Mouse (Mus musculus): ENCODE data around the gene Tnrc6c. TPM values are rescaled to one million over a fixed set of nuclear protein-coding genes. Genes with fewer than 3 reads are reported as not detected.

The Tnrc6c gene
- polyA plus RNA-seq, 1 experiment from 2014 or later: 16.1 TPM

- no peak overlapping the region for H3K27ac ChIP-seq (replicated peaks; ENCODE audit: low read depth, low read length)
- WGBS: 31% methylated on average over 2 of the region's 2 CpGs
- H3K9me3 ChIP-seq (ENCODE audit: control insufficient read depth, low read length): no peaks in the 10 kb centered on the region
- H3K4me3 ChIP-seq (ENCODE audit: low read depth, low read length): no peak overlapping the region
- no peaks in the 10 kb centered on the region for H3K36me3 ChIP-seq (ENCODE audit: control insufficient read depth, insufficient read depth, low read length)
- ATAC-seq (ENCODE audit: insufficient number of reproducible peaks, low FRiP score, low TSS enrichment, low read depth) (no peak), DNase-seq (ENCODE audit: low spot score) (no peak)
- H3K4me1 ChIP-seq (ENCODE audit: control insufficient read depth, insufficient read depth, low read length): peaks cover 3% of the 10 kb centered on the region; the same call in 1 of the 2 replicates
- no peaks in the 10 kb centered on the region for H3K27me3 ChIP-seq (ENCODE audit: control insufficient read depth, insufficient read depth, low read length)
- H3K4me2 ChIP-seq (ENCODE audit: low read depth, severe bottlenecking): no peak overlapping the region
- no peak overlapping the region for H3K9ac ChIP-seq (ENCODE audit: low read length)
These were observed 144.1 kb downstream of the Tnrc6c start for GRCm38 (mm10) chr11:117798160-117798541.

GRCm38 (mm10) chr11:117799174-117799573, 145.1 kb downstream of the Tnrc6c start:
- ATAC-seq (ENCODE audit: insufficient number of reproducible peaks, low FRiP score, low TSS enrichment, low read depth) (no peak), DNase-seq (ENCODE audit: low spot score) (no peak)
- Histone ChIP-seq H3K9ac (ENCODE audit: low read length) (no peak overlapping the region), H3K9me3 (ENCODE audit: control insufficient read depth, low read length) (no peaks in the 10 kb centered on the region), H3K4me2 (ENCODE audit: low read depth, severe bottlenecking) (no peak overlapping the region), H3K4me1 (ENCODE audit: control insufficient read depth, insufficient read depth, low read length) (peaks cover 3% of the 10 kb centered on the region; the same call in 1 of the 2 replicates), H3K27me3 (ENCODE audit: control insufficient read depth, insufficient read depth, low read length) (no peaks in the 10 kb centered on the region), H3K36me3 (ENCODE audit: control insufficient read depth, insufficient read depth, low read length) (no peaks in the 10 kb centered on the region), H3K4me3 (ENCODE audit: low read depth, low read length) (no peak overlapping the region), H3K27ac (replicated peaks; ENCODE audit: low read depth, low read length) (no peak overlapping the region)
- WGBS: 72% methylated on average over 5 of the region's 5 CpGs

- Histone ChIP-seq H3K9ac (ENCODE audit: low read length) (no peak overlapping the region), H3K4me1 (ENCODE audit: control insufficient read depth, insufficient read depth, low read length) (peaks cover 3% of the 10 kb centered on the region; the same call in 1 of the 2 replicates), H3K4me3 (ENCODE audit: low read depth, low read length) (no peak overlapping the region), H3K9me3 (ENCODE audit: control insufficient read depth, low read length) (no peaks in the 10 kb centered on the region), H3K27me3 (ENCODE audit: control insufficient read depth, insufficient read depth, low read length) (no peaks in the 10 kb centered on the region), H3K4me2 (ENCODE audit: low read depth, severe bottlenecking) (no peak overlapping the region), H3K27ac (replicated peaks; ENCODE audit: low read depth, low read length) (no peak overlapping the region), H3K36me3 (ENCODE audit: control insufficient read depth, insufficient read depth, low read length) (no peaks in the 10 kb centered on the region)
- DNase-seq (ENCODE audit: low spot score): no peak
- no peak for ATAC-seq (ENCODE audit: insufficient number of reproducible peaks, low FRiP score, low TSS enrichment, low read depth)
- 88% methylated on average over 7 of the region's 7 CpGs for WGBS
These were observed 145.9 kb downstream of the Tnrc6c start for GRCm38 (mm10) chr11:117800038-117800437.

GRCm38 (mm10) chr11:117801650-117802049, 147.6 kb downstream of the Tnrc6c start:
- no peak overlapping the region for H3K27ac ChIP-seq (replicated peaks; ENCODE audit: low read depth, low read length)
- DNase-seq (ENCODE audit: low spot score) (no peak), ATAC-seq (ENCODE audit: insufficient number of reproducible peaks, low FRiP score, low TSS enrichment, low read depth) (no peak)
- H3K9ac ChIP-seq (ENCODE audit: low read length): no peak overlapping the region
- H3K9me3 ChIP-seq (ENCODE audit: control insufficient read depth, low read length): no peaks in the 10 kb centered on the region
- H3K36me3 ChIP-seq (ENCODE audit: control insufficient read depth, insufficient read depth, low read length): peaks cover 2% of the 10 kb centered on the region; the same call in 1 of the 2 replicates
- WGBS: 69% methylated on average over 7 of the region's 7 CpGs
- H3K27me3 ChIP-seq (ENCODE audit: control insufficient read depth, insufficient read depth, low read length): no peaks in the 10 kb centered on the region
- peaks cover 3% of the 10 kb centered on the region; the same call in 1 of the 2 replicates for H3K4me1 ChIP-seq (ENCODE audit: control insufficient read depth, insufficient read depth, low read length)
- H3K4me3 ChIP-seq (ENCODE audit: low read depth, low read length): no peak overlapping the region
- H3K4me2 ChIP-seq (ENCODE audit: low read depth, severe bottlenecking): no peak overlapping the region

- ATAC-seq (ENCODE audit: insufficient number of reproducible peaks, low FRiP score, low TSS enrichment, low read depth): no peak
- H3K27me3 ChIP-seq (ENCODE audit: control insufficient read depth, insufficient read depth, low read length): no peaks in the 10 kb centered on the region
- peaks cover 2% of the 10 kb centered on the region; the same call in 1 of the 2 replicates for H3K36me3 ChIP-seq (ENCODE audit: control insufficient read depth, insufficient read depth, low read length)
- H3K9ac ChIP-seq (ENCODE audit: low read length): no peak overlapping the region
- DNase-seq (ENCODE audit: low spot score): no peak
- H3K4me1 ChIP-seq (ENCODE audit: control insufficient read depth, insufficient read depth, low read length): peaks cover 2% of the 10 kb centered on the region; the same call in 1 of the 2 replicates
- H3K4me2 ChIP-seq (ENCODE audit: low read depth, severe bottlenecking): no peak overlapping the region
- 89% methylated on average over 3 of the region's 3 CpGs for WGBS
- no peaks in the 10 kb centered on the region for H3K9me3 ChIP-seq (ENCODE audit: control insufficient read depth, low read length)
- no peak overlapping the region for H3K27ac ChIP-seq (replicated peaks; ENCODE audit: low read depth, low read length)
- no peak overlapping the region for H3K4me3 ChIP-seq (ENCODE audit: low read depth, low read length)
These were observed 149.1 kb downstream of the Tnrc6c start for GRCm38 (mm10) chr11:117803166-117803688.

- H3K4me1 ChIP-seq (ENCODE audit: control insufficient read depth, insufficient read depth, low read length): peaks cover 10% of the 10 kb centered on the region
- 92% methylated on average over 6 of the region's 6 CpGs for WGBS
These were observed 152.7 kb downstream of the Tnrc6c start for GRCm38 (mm10) chr11:117806781-117807180.

GRCm38 (mm10) chr11:117809407-117810311, 155.6 kb downstream of the Tnrc6c start, which contains the start of the genes Gm20708 and Syngr2:
Gm20708 (plus strand) TSS chr11:117809668.
Syngr2 (plus strand) TSS chr11:117809668.
- no peaks in the 10 kb centered on the region for H3K9me3 ChIP-seq (ENCODE audit: control insufficient read depth, low read length)
- peak; percentile 45; the same call in 1 of the 2 replicates for ATAC-seq (ENCODE audit: insufficient number of reproducible peaks, low FRiP score, low TSS enrichment, low read depth)
- H3K4me3 ChIP-seq (ENCODE audit: low read depth, low read length): peak within 1 kb of the TSS; percentile 62
- H3K27me3 ChIP-seq (ENCODE audit: control insufficient read depth, insufficient read depth, low read length): no peaks in the 10 kb centered on the region
- DNase-seq (ENCODE audit: low spot score): peak; percentile 83
- peaks cover 20% of the 10 kb centered on the region for H3K36me3 ChIP-seq (ENCODE audit: control insufficient read depth, insufficient read depth, low read length)
- H3K4me1 ChIP-seq (ENCODE audit: control insufficient read depth, insufficient read depth, low read length): peaks cover 10% of the 10 kb centered on the region
- H3K9ac ChIP-seq (ENCODE audit: low read length): peak within 1 kb of the TSS; percentile 43; the same call in 1 of the 2 replicates
- H3K27ac ChIP-seq (replicated peaks; ENCODE audit: low read depth, low read length): no peak within 1 kb of the TSS
- H3K4me2 ChIP-seq (ENCODE audit: low read depth, severe bottlenecking): peak within 1 kb of the TSS; percentile 99
- under 1% methylated on average over 73 of the region's 75 CpGs for WGBS

More at GRCm38 (mm10) chr11:117806781-117807180, 152.7 kb downstream of the Tnrc6c start:
- DNase-seq (ENCODE audit: low spot score) (no peak), ATAC-seq (ENCODE audit: insufficient number of reproducible peaks, low FRiP score, low TSS enrichment, low read depth) (no peak)
- Histone ChIP-seq H3K4me2 (ENCODE audit: low read depth, severe bottlenecking) (no peak overlapping the region), H3K9me3 (ENCODE audit: control insufficient read depth, low read length) (no peaks in the 10 kb centered on the region), H3K36me3 (ENCODE audit: control insufficient read depth, insufficient read depth, low read length) (peaks cover 2% of the 10 kb centered on the region; the same call in 1 of the 2 replicates), H3K27ac (replicated peaks; ENCODE audit: low read depth, low read length) (no peak overlapping the region), H3K27me3 (ENCODE audit: control insufficient read depth, insufficient read depth, low read length) (no peaks in the 10 kb centered on the region), H3K9ac (ENCODE audit: low read length) (no peak overlapping the region), H3K4me3 (ENCODE audit: low read depth, low read length) (no peak overlapping the region)

- Histone ChIP-seq H3K27me3 (ENCODE audit: control insufficient read depth, insufficient read depth, low read length) (no peaks in the 10 kb centered on the region), H3K36me3 (ENCODE audit: control insufficient read depth, insufficient read depth, low read length) (peaks cover 23% of the 10 kb centered on the region), H3K4me1 (ENCODE audit: control insufficient read depth, insufficient read depth, low read length) (peaks cover 10% of the 10 kb centered on the region), H3K4me3 (ENCODE audit: low read depth, low read length) (peak overlapping the region; percentile 62), H3K4me2 (ENCODE audit: low read depth, severe bottlenecking) (peak overlapping the region; percentile 99), H3K27ac (replicated peaks; ENCODE audit: low read depth, low read length) (no peak overlapping the region), H3K9me3 (ENCODE audit: control insufficient read depth, low read length) (no peaks in the 10 kb centered on the region), H3K9ac (ENCODE audit: low read length) (peak overlapping the region; percentile 43; the same call in 1 of the 2 replicates)
- under 1% methylated on average over 21 of the region's 21 CpGs for WGBS
- ATAC-seq (ENCODE audit: insufficient number of reproducible peaks, low FRiP score, low TSS enrichment, low read depth): peak; percentile 77
- peak; percentile 88 for DNase-seq (ENCODE audit: low spot score)
These were observed 156.4 kb downstream of the Tnrc6c start for GRCm38 (mm10) chr11:117810401-117811046.
